Mouse (Mus musculus) spleen, postnatal 0 days (tissue): Measurements from ENCODE around the gene Gm20449. TPM values are rescaled to one million over a fixed set of nuclear protein-coding genes. Genes with fewer than 3 reads are reported as not detected.

Experiments
- polyA plus RNA-seq: library from polyadenylated mRNA; unstranded; fragments of >200 nt; fragmentation: Nextera tagmentation; extraction: Ambion mirVana; gene quantifications from 2 replicates; pipeline ENCODE4 v1.2.1, GENCODE M21; 2015

The Gm20449 gene
- polyA plus RNA-seq, result not detected in 2 replicates

GRCm38 (mm10) chr7:41499389-41500049 lies at the start of gene Gm20449, which contains the start of gene AW146154:
Gene Gm20449 (minus strand): TSS chr7:41499417.
Gene AW146154 (minus strand): TSS chr7:41499890.

GRCm38 (mm10) chr7:41448596-41448995 lies 50.6 kb downstream of the Gm20449 start, which contains the start of gene Vmn2r57:
Gene Vmn2r57 (minus strand): TSS chr7:41448696.

DNA sequence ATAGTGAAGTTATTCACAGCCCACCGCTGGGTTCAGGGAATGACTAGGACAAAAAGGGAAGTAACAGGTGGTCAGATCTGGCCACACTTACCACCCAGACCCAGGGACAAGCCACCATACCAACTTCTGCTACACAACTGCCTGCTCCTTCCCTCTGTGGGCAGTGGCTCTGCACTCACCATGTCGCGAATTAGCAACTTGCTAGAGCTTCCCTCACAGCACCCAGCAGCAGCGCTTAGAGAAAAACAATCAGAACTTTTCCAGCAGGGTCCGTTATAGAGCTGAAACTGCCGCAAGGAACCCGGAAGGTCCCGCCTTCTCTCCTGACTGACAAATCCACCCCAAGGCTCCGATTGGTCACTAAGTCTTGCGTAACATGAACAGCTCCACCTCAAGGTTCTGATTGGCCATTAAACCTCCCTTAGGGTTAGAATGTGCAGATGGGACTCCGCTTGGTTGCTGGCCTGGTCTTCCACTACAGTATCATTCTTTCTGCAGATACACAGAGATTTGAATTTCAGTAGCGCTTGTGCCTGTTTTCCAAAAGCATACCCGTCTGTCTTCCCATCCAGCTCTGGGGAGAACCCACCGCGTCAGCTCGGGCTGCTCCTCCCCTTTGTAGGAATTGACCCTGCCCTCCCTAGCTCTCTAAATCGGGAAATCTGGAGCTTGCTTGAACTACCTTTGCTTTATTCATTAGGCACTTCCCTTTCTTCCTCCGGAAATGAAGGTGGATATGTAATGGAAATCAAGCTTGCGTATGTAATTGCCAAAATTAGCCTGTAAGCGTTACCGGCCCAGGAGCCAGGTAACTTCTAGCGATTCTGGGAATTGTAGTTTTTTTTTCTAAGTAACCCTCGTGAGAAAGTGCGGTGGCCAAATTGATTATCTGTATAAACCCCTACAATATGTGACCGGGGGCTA lies 105.9 kb downstream of the Gm20449 start, which contains the start of gene AI987944:
Gene AI987944, minus strand, starts transcription at position 332 of the 924 bp plus-strand sequence.

Other genes starting within 250 kb of the Gm20449 start
- 6.8 and 7.4 TPM in 2 replicates for gene AI987944, start 106.0 kb downstream of the Gm20449 start, polyA plus RNA-seq
- gene Vmn2r57, start 50.7 kb downstream of the Gm20449 start, polyA plus RNA-seq, result 0.02 TPM in 1 of 2 replicates, not detected in the other
- 4.4 and 5.1 TPM in 2 replicates for gene AW146154, start 473 bp upstream of the Gm20449 start, polyA plus RNA-seq
- not detected in 2 replicates for gene Gm6871, start 74.2 kb upstream of the Gm20449 start, polyA plus RNA-seq
- 4.9 and 5.6 TPM in 2 replicates for gene 2610021A01Rik, start 99.8 kb upstream of the Gm20449 start, polyA plus RNA-seq
- gene Zfp788, start 133.8 kb upstream of the Gm20449 start, polyA plus RNA-seq, result 3.4 and 4.5 TPM in 2 replicates